Mouse (Mus musculus): ENCODE results near the gene Sdhc.
A peak's percentile ranks its signal among the peaks of the same experiment; 100 is the strongest.
"Not testable (repeated sequence)": the region's sequence is repeated elsewhere in the genome, so short reads cannot be mapped to it uniquely, and the experiment has no call there.

The Sdhc gene

GRCm38 (mm10) chr1:171111781-171112575 is 38.4 kb downstream of the Sdhc start:
- peak; percentile 13 to 25 for DNase-seq

- peak; percentile 78 to 84 for DNase-seq
These were observed 39.2 kb downstream of the Sdhc start for GRCm38 (mm10) chr1:171111020-171111780.

GRCm38 (mm10) chr1:171110659-171111019 is 39.8 kb downstream of the Sdhc start:
- DNase-seq = peak in 1 of 2 experiments; percentile 11

GRCm38 (mm10) chr1:171109620-171110019 is 40.8 kb downstream of the Sdhc start:
- no peak for DNase-seq

GRCm38 (mm10) chr1:171105226-171105625 is 45.2 kb downstream of the Sdhc start:
- no peak for DNase-seq

- DNase-seq = no peak
These were observed 47.1 kb downstream of the Sdhc start for GRCm38 (mm10) chr1:171103179-171103840.

GRCm38 (mm10) chr1:171102547-171103177 is 47.7 kb downstream of the Sdhc start:
- peak; percentile 64 to 78 for DNase-seq

- peak; percentile 63 to 71 for DNase-seq
These were observed 48.5 kb downstream of the Sdhc start for GRCm38 (mm10) chr1:171101733-171102546.

- DNase-seq = no peak
These were observed 49.4 kb downstream of the Sdhc start for GRCm38 (mm10) chr1:171101033-171101432.

GRCm38 (mm10) chr1:171097612-171098011 is 52.8 kb downstream of the Sdhc start:
- DNase-seq = no peak

- DNase-seq = no peak
These were observed 53.3 kb downstream of the Sdhc start for GRCm38 (mm10) chr1:171097136-171097535.

- no peak for DNase-seq
These were observed 54.1 kb downstream of the Sdhc start for GRCm38 (mm10) chr1:171096110-171096964.

- no peak for DNase-seq
These were observed 56.0 kb downstream of the Sdhc start for GRCm38 (mm10) chr1:171094424-171094823.

- no peak for DNase-seq
These were observed 59.6 kb downstream of the Sdhc start for GRCm38 (mm10) chr1:171090761-171091160.

GRCm38 (mm10) chr1:171089891-171090290 is 60.5 kb downstream of the Sdhc start:
- DNase-seq = no peak

- DNase-seq = not testable (repeated sequence)
These were observed 62.0 kb downstream of the Sdhc start for GRCm38 (mm10) chr1:171088237-171088869.

GRCm38 (mm10) chr1:171085718-171086117 is 64.7 kb downstream of the Sdhc start:
- no peak for DNase-seq

- not testable (repeated sequence) for DNase-seq
These were observed 68.7 kb downstream of the Sdhc start for GRCm38 (mm10) chr1:171081512-171082231.

GRCm38 (mm10) chr1:171079825-171080224 is 70.6 kb downstream of the Sdhc start:
- not testable (repeated sequence) for DNase-seq

- DNase-seq = not testable (repeated sequence)
These were observed 71.1 kb downstream of the Sdhc start for GRCm38 (mm10) chr1:171079345-171079744.
